Mouse (Mus musculus): Measurements from ENCODE around the gene Gm4724. TPM values are rescaled to one million over a fixed set of nuclear protein-coding genes. Genes with fewer than 3 reads are reported as not detected.

Gene Gm4724
- under 1 TPM; 0.58 to 0.64 TPM for total RNA-seq (2023)

GRCm38 (mm10) chr2:175435707-175436106, at the start of gene Gm4724:
TSS of gene Gm4724 (minus strand) at chr2:175435807.

GRCm38 (mm10) chr2:175469685-175470084, 34.1 kb upstream of the Gm4724 start, which contains the start of gene Zfp965:
TSS of gene Zfp965 (plus strand) at chr2:175469985.

Other genes starting within 250 kb of the Gm4724 start
- gene Gm14391, start 228.9 kb downstream of the Gm4724 start, total RNA-seq (2023): 1 to 10 TPM; 6.4 to 8.3 TPM
- 1 to 10 TPM in 1 of 2 experiments, under 1 TPM in 1; 0.82 to 3.9 TPM for gene Gm14440, start 160.7 kb downstream of the Gm4724 start, total RNA-seq (2023)
- 1 to 10 TPM; 3.2 to 4.1 TPM for gene Gm4631, start 97.6 kb downstream of the Gm4724 start, total RNA-seq (2023)
- gene Zfp968, start 63.4 kb downstream of the Gm4724 start, total RNA-seq (2023): not detected
- 1 to 10 TPM in 1 of 2 experiments, under 1 TPM in 1; 0.68 to 1.0 TPM for gene Zfp965, start 34.2 kb upstream of the Gm4724 start, total RNA-seq (2023)
- not detected for gene Gm11007, start 208.2 kb upstream of the Gm4724 start, total RNA-seq (2023)